Mouse (Mus musculus) cerebellum, adult 8-10 months (tissue): ENCODE results near the gene Gck.

Source experiments
- DNase-seq: peaks from one replicate; pipeline ENCODE4 v3.0.0; 2022

Gck gene

GRCm38 (mm10) chr11:5872707-5873106, 77.2 kb downstream of the Gck start:
- no peak for DNase-seq

DNA sequence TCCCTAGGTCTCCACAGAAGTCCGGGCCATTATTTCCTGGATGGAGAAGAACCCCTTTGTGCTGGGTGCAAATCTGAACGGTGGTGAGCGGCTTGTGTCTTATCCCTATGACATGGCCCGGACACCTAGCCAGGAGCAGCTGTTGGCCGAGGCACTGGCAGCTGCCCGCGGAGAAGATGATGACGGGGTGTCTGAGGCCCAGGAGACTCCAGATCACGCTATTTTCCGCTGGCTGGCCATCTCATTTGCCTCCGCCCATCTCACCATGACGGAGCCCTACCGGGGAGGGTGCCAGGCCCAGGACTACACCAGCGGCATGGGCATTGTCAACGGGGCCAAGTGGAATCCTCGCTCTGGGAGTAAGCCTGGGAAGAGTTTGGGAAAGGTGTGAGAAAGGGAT, 79.8 kb downstream of the Gck start:
- DNase-seq, result no peak

GRCm38 (mm10) chr11:5869331-5869730, 80.5 kb downstream of the Gck start:
- DNase-seq, result no peak

DNA sequence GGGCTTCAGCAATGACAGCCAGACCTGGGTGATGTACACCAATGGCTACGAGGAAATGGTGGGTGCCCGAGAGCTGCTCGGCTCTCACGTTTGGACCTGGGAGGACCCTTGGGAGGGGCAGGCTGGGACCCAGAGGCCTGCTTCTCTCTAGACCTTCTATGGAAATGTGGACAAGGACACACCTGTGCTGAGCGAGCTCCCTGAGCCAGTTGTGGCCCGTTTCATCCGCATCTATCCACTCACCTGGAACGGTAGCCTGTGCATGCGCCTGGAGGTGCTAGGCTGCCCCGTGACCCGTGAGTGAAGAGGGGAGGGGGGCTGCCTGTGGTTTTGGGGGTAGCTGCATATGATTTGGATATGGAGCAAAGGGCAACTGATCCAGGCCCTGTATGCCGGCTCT, 81.6 kb downstream of the Gck start:
- no peak for DNase-seq

GRCm38 (mm10) chr11:5867196-5867595, 82.7 kb downstream of the Gck start:
- no peak for DNase-seq

GRCm38 (mm10) chr11:5862394-5863105, 87.3 kb downstream of the Gck start:
- DNase-seq, result no peak

GRCm38 (mm10) chr11:5861678-5862393, 88.0 kb downstream of the Gck start, which contains the start of gene Aebp1:
TSS of gene Aebp1 (plus strand) at chr11:5861947.
- DNase-seq, result no peak

DNA sequence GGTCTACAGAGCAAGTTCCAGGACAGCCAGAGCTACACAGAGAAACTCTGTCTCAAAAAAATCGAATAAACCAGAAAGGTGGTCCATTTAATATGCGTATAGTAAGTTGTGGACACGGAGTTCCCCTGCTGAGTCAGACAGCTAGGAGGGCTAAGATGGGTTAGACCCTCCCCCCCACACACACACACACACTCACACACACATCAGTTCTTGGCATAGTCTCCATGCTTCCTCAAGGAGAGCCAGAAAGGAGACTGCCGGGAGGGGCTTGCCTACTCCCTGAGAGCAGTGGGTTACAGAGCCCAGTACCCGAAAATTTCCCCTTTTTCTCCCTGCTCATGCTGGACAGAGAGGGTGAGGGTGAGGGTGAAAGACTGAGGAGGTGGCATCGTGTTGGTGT, 89.2 kb downstream of the Gck start:
- no peak for DNase-seq

DNA sequence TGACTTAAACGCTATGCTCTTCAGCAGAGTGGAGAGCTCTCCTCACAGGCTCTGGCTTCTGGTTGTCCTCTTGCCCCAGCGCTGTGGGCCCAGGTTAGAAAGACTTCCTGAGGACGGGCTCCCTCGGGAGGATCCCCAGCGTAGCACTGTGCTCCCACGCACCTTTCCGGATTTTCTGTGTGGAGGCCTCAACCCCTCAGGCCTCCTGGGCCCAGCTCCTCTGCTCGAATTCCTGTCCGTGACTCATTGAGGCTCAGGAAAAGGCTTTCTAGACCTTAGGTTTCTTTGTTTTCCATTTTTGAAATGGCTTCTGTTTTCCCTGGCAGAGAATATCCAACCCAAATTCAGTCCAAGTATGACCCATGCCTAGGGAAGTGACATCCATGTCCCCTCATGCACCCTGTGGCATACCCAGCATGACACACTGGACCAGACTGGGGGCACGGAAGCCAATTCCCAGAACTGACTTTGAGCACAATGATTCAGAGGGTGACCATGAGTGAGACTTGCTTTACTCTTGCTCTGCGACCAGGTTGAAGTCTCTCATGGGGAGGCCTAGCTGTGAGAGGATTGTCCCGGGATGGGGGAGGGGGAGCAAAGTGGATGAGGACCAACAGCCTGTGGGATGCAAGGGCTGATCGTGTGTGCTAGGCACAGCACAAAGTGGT, 89.9 kb downstream of the Gck start:
- DNase-seq, result no peak

DNA sequence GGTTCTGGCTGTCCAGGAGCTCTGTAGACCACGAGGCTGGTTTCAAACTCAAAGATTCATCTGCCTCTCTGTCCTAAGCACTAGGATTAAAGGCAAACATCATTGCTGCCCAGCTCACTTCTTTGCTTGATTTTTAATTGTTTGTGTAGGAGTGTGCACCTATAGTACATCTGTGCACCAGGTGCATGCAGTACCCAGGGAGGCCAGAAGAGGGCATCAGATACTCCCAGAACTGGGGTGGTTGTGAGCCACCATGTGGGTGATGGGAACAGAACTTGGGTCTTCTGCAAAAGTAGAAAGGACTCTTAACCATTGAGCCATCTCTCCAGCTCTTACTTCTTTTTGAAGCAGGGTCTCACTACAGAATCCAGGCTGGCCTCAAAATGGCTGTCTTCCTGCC, 91.2 kb downstream of the Gck start:
- DNase-seq, result no peak

GRCm38 (mm10) chr11:5856479-5857130, 93.3 kb downstream of the Gck start:
- DNase-seq, result no peak

DNA sequence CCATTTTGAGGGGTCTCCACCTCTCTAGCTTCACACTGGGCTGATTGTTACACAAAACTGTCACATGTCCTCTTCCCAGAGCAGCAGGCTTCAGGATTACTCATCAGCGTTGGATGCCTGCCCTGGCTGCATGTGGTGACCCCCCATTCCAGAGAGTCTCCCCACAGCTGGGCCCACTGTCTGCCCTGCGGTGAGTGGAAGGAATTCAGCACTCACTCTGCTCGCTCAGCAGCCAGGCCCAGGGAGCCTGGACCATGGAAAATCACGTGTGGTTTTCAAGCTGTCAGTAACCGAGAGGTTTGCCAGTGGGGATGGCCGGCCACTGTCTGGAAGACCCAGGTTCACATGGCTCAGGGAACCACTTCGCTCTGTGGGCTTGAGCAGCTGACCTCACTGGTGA, 94.0 kb downstream of the Gck start:
- DNase-seq, result no peak

DNA sequence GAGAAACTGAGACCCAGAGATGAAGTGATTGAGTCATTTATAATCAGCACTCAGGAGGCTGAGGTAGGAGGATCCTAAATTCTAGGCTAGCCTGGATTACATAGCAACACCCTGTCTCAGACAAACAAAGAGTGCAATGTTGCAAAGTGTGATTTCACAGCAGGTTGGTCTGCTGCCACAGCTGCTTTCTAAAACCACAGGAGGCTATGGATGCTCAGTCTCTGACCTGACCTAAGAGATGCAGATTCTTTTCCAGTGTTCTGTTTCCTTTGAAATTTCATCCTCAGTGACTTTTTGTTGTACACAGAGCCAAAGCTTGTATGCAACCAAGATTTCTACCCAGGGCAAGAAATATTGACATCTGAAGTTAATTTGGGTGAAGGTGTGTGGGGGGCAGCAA, 94.4 kb downstream of the Gck start:
- DNase-seq, result no peak

GRCm38 (mm10) chr11:5852314-5852713, 97.6 kb downstream of the Gck start:
- no peak for DNase-seq

DNA sequence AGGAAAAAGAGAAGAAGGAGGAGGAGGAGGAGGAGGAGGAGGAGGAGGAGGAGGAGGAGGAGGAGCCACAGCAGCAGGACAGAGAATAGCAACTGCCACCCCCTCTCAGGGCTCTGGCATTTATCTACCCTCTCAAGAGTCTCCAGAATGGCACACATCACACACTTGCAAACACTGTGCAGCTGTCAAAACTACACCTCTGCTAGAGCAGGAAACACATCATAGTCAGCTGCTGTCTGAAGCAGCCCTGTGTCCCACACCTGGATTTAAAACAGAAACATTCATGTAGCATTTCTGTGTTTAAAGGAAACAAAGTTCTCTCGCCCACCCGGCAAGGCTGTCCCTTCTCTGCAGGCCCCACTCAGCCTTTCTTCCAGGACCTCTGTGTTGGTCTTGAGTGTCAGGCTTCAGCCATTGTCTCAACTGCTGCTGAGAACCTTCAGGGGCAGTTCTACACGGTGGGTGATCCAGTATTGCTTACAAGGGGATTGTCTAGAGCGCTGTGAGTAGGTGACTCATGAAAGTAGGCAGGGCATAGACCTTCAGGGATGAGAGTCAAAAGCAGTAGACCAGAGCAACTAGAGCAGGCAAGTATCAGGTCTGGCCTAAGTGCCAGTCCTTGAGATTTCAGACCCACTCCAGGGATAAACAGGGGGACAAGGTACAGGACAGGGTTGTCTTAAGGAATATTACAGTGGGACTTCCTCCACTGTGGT, 98.7 kb downstream of the Gck start:
- no peak for DNase-seq
